Mouse (Mus musculus) G1E (cell line): Measurements from ENCODE around the gene Rab31.

Experiments used
- CTCF ChIP-seq: IDR thresholded peaks from 2 replicates; pipeline ENCODE4 v1.5.1; 2012; ENCODE audit warnings: low read depth, low read length, inconsistent platforms, mixed read lengths
- GATA1 ChIP-seq: IDR thresholded peaks from 2 replicates; pipeline ENCODE4 v1.6.1; 2012; ENCODE audit warnings: borderline replicate concordance, low read length, inconsistent platforms, mixed read lengths
- GATA2 ChIP-seq: IDR thresholded peaks from 2 replicates; pipeline ENCODE4 v1.6.1; 2012; ENCODE audit warnings: low read depth, low read length, inconsistent platforms, borderline replicate concordance
- POLR2AphosphoS5 ChIP-seq: IDR thresholded peaks from 2 replicates; pipeline ENCODE4 v1.6.1; 2012; ENCODE audit warnings: low read depth, low read length, inconsistent platforms; ENCODE audit not compliant: insufficient replicate concordance

DNA sequence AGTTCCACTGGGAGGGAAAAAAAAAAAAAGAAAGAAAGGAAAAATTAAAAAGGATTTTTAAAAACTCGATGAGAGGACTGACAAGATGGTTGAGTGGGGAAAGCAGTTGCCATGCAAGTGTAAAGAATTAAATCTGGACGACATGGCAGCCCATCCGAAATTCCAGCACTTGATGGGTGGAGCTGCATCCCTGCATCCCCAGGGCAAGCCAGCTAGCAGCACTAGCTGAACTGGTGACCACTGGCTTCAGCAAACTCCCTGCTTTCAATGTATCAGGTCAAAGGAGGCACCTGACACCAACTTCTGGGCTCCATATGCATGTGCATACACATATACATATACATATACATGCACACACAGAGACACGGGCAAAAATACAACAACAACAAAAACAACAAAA lies 80.3 kb downstream of the Rab31 start:
- TF ChIP-seq CTCF (no peak), GATA2 (no peak), POLR2AphosphoS5 (no peak), GATA1 (no peak)
